Mouse (Mus musculus) forebrain, embryonic 14.5 days (tissue): Measurements from ENCODE around the gene Gm16253. TPM values are rescaled to one million over a fixed set of nuclear protein-coding genes. Genes with fewer than 3 reads are reported as not detected.

Experiments
- ATAC-seq: fragments of 200-750 bp; cut with Nextera tagmentation; 2 replicates; pipeline ENCODE4 v1.8.0; 2017; ENCODE audit warnings: mild to moderate bottlenecking, moderate library complexity
- DNase-seq: peaks from one replicate; pipeline ENCODE4 v3.0.0-alpha.2; 2015; ENCODE audit warnings: low spot score
- H3K27ac ChIP-seq: fragments of 300-500 bp; sonication (generic); 2 replicates; pipeline ENCODE4 v1.5.1; 2014; ENCODE audit warnings: low read depth, mild to moderate bottlenecking, control low read depth, low read length, moderate library complexity
- H3K27me3 ChIP-seq: fragments of 300-500 bp; sonication (generic); replicated peaks from 2 replicates; pipeline ENCODE4 v1.6.1; 2014; ENCODE audit warnings: low read length, control low read depth, mixed read lengths; ENCODE audit not compliant: control insufficient read depth, insufficient read depth
- H3K36me3 ChIP-seq: fragments of 300-500 bp; sonication (generic); 2 replicates; pipeline ENCODE4 v1.6.1; 2014; ENCODE audit warnings: low read length, control low read depth; ENCODE audit not compliant: control insufficient read depth, insufficient read depth
- H3K4me1 ChIP-seq: fragments of 300-500 bp; sonication (generic); 2 replicates; pipeline ENCODE4 v1.6.1; 2014; ENCODE audit warnings: antibody characterized with exemption, low read length, control low read depth; ENCODE audit not compliant: control insufficient read depth, insufficient read depth
- H3K4me2 ChIP-seq: fragments of 300-500 bp; sonication (generic); 2 replicates; pipeline ENCODE4 v1.6.1; 2014; ENCODE audit warnings: mild to moderate bottlenecking, control low read depth, low read length
- H3K4me3 ChIP-seq: fragments of 300-500 bp; sonication (generic); 2 replicates; pipeline ENCODE4 v1.5.1; 2014; ENCODE audit warnings: low read depth, low read length, control low read depth
- H3K9ac ChIP-seq: fragments of 300-500 bp; sonication (generic); 2 replicates; pipeline ENCODE4 v1.6.1; 2014; ENCODE audit warnings: mild to moderate bottlenecking, low read length, control low read depth, moderate library complexity
- H3K9me3 ChIP-seq: fragments of 300-500 bp; sonication (generic); replicated peaks from 2 replicates; pipeline ENCODE4 v1.6.1; 2016; ENCODE audit warnings: low read length, control low read depth, mixed read lengths; ENCODE audit not compliant: control insufficient read depth
- WGBS: fragments of 180-500 bp; shearing (Covaris S2); extraction: QIAGEN DNeasy Blood & Tissue Kit; methylation state at CpG from one replicate; pipeline ENCODE4 v1.1.7; 2014; 5-methylcytosine and 5-hydroxymethylcytosine counted together
- polyA plus RNA-seq: library from polyadenylated mRNA; unstranded; fragments of >200 nt; fragmentation: Nextera tagmentation; extraction: Ambion mirVana; gene quantifications from 2 replicates; pipeline ENCODE4 v1.2.1, GENCODE M21; 2014

Gm16253 gene
- polyA plus RNA-seq, 1 experiment from 2014 or later: not detected

GRCm38 (mm10) chr3:96543345-96543744 is 33.4 kb upstream of the Gm16253 start:
- Histone ChIP-seq H3K27me3 (no peaks in the 10 kb centered on the region), H3K9me3 (no peaks in the 10 kb centered on the region), H3K4me3 (no peak overlapping the region), H3K9ac (no peak overlapping the region), H3K4me2 (no peak overlapping the region), H3K27ac (no peak overlapping the region), H3K36me3 (no peaks in the 10 kb centered on the region), H3K4me1 (no peaks in the 10 kb centered on the region)
- no peak for DNase-seq
- 91% methylated on average over 11 of the region's 11 CpGs for WGBS
- no peak for ATAC-seq

GRCm38 (mm10) chr3:96545565-96545964 is 31.2 kb upstream of the Gm16253 start:
- no peaks in the 10 kb centered on the region for H3K9me3 ChIP-seq
- no peak overlapping the region for H3K27ac ChIP-seq
- no peaks in the 10 kb centered on the region for H3K27me3 ChIP-seq
- H3K4me2 ChIP-seq: no peak overlapping the region
- H3K4me3 ChIP-seq: no peak overlapping the region
- H3K36me3 ChIP-seq: no peaks in the 10 kb centered on the region
- H3K9ac ChIP-seq: no peak overlapping the region
- no peak for ATAC-seq
- 42% methylated on average over 1 of the region's 1 CpGs for WGBS
- no peak for DNase-seq
- H3K4me1 ChIP-seq: no peaks in the 10 kb centered on the region

GRCm38 (mm10) chr3:96546880-96547279 is 29.9 kb upstream of the Gm16253 start:
- Histone ChIP-seq H3K9ac (no peak overlapping the region; the same call in 1 of the 2 replicates), H3K4me2 (0 out of 2 replicates have a peak overlapping the region, but pooled peaks have one; percentile 14), H3K9me3 (no peaks in the 10 kb centered on the region), H3K27ac (no peak overlapping the region), H3K4me3 (no peak overlapping the region), H3K27me3 (no peaks in the 10 kb centered on the region), H3K4me1 (no peaks in the 10 kb centered on the region), H3K36me3 (no peaks in the 10 kb centered on the region)
- WGBS: 47% methylated on average over 4 of the region's 4 CpGs
- ATAC-seq (0 out of 2 replicates have a peak, but pooled peaks have one; percentile 32), DNase-seq (no peak)

- no peaks in the 10 kb centered on the region for H3K4me1 ChIP-seq
- 8% methylated on average over 14 of the region's 14 CpGs for WGBS
- H3K9ac ChIP-seq: no peak overlapping the region
- no peak overlapping the region for H3K27ac ChIP-seq
- peak; percentile 81 for DNase-seq
- no peaks in the 10 kb centered on the region for H3K27me3 ChIP-seq
- ATAC-seq: no peak; the same call in none of the 2 replicates
- no peaks in the 10 kb centered on the region for H3K36me3 ChIP-seq
- 0 out of 2 replicates have a peak overlapping the region, but pooled peaks have one; percentile 22 for H3K4me2 ChIP-seq
- H3K9me3 ChIP-seq: no peaks in the 10 kb centered on the region
- H3K4me3 ChIP-seq: no peak overlapping the region
These were observed 29.3 kb upstream of the Gm16253 start for GRCm38 (mm10) chr3:96547389-96547960.

GRCm38 (mm10) chr3:96548824-96549223 is 28.0 kb upstream of the Gm16253 start:
- H3K9me3 ChIP-seq: no peaks in the 10 kb centered on the region
- H3K27me3 ChIP-seq: no peaks in the 10 kb centered on the region
- no peak overlapping the region for H3K4me2 ChIP-seq
- H3K4me3 ChIP-seq: no peak overlapping the region
- no peak overlapping the region for H3K27ac ChIP-seq
- H3K9ac ChIP-seq: no peak overlapping the region
- 86% methylated on average over 7 of the region's 7 CpGs for WGBS
- DNase-seq: no peak
- H3K4me1 ChIP-seq: no peaks in the 10 kb centered on the region
- ATAC-seq: no peak
- no peaks in the 10 kb centered on the region for H3K36me3 ChIP-seq

GRCm38 (mm10) chr3:96549346-96549745 is 27.4 kb upstream of the Gm16253 start:
- DNase-seq (no peak), ATAC-seq (no peak)
- no peak overlapping the region for H3K4me3 ChIP-seq
- no peak overlapping the region for H3K4me2 ChIP-seq
- no peaks in the 10 kb centered on the region for H3K27me3 ChIP-seq
- no peaks in the 10 kb centered on the region for H3K4me1 ChIP-seq
- 84% methylated on average over 5 of the region's 5 CpGs for WGBS
- no peak overlapping the region for H3K9ac ChIP-seq
- no peak overlapping the region for H3K27ac ChIP-seq
- H3K36me3 ChIP-seq: no peaks in the 10 kb centered on the region
- no peaks in the 10 kb centered on the region for H3K9me3 ChIP-seq

GRCm38 (mm10) chr3:96551203-96551602 is 25.6 kb upstream of the Gm16253 start:
- Histone ChIP-seq H3K27me3 (no peaks in the 10 kb centered on the region), H3K9ac (no peak overlapping the region), H3K36me3 (no peaks in the 10 kb centered on the region), H3K4me3 (no peak overlapping the region), H3K27ac (no peak overlapping the region), H3K4me2 (no peak overlapping the region), H3K4me1 (peaks cover 10% of the 10 kb centered on the region), H3K9me3 (no peaks in the 10 kb centered on the region)
- DNase-seq (peak; percentile 72), ATAC-seq (no peak)
- WGBS: 6% methylated on average over 8 of the region's 8 CpGs

- ATAC-seq: no peak
These were observed 24.9 kb upstream of the Gm16253 start for GRCm38 (mm10) chr3:96551890-96552289.

GRCm38 (mm10) chr3:96553601-96554000 is 23.2 kb upstream of the Gm16253 start:
- DNase-seq: no peak
- H3K4me2 ChIP-seq: no peak overlapping the region
- H3K36me3 ChIP-seq: no peaks in the 10 kb centered on the region
- no peak for ATAC-seq
- no peak overlapping the region for H3K4me3 ChIP-seq
- no peak overlapping the region for H3K27ac ChIP-seq
- no peaks in the 10 kb centered on the region for H3K9me3 ChIP-seq
- H3K4me1 ChIP-seq: peaks cover 15% of the 10 kb centered on the region
- 81% methylated on average over 6 of the region's 6 CpGs for WGBS
- H3K9ac ChIP-seq: no peak overlapping the region
- no peaks in the 10 kb centered on the region for H3K27me3 ChIP-seq

More at GRCm38 (mm10) chr3:96551890-96552289, 24.9 kb upstream of the Gm16253 start:
- H3K36me3 ChIP-seq: no peaks in the 10 kb centered on the region
- WGBS: 70% methylated on average over 7 of the region's 7 CpGs
- no peak overlapping the region for H3K27ac ChIP-seq
- no peak overlapping the region for H3K4me2 ChIP-seq
- peaks cover 11% of the 10 kb centered on the region for H3K4me1 ChIP-seq
- H3K27me3 ChIP-seq: no peaks in the 10 kb centered on the region
- no peak for DNase-seq
- no peak overlapping the region for H3K9ac ChIP-seq
- H3K4me3 ChIP-seq: no peak overlapping the region
- H3K9me3 ChIP-seq: no peaks in the 10 kb centered on the region
